Mouse (Mus musculus) liver, adult 2 months (tissue): ENCODE measurements at regions not wholly inside any gene's neighbourhood (a gene's known extent, or its start where the extent isn't known, plus 50 kb on each side); places are given as distances from the start of the nearest gene placed in this dataset.

Experiments used
- DNase-seq: peaks from one replicate; pipeline ENCODE4 v3.0.0-alpha.2; 2011; ENCODE audit warnings: low read depth, low spot score; ENCODE audit errors: extremely low read depth
- H3K27ac ChIP-seq: fragments of 200-500 bp; replicated peaks from 2 replicates; pipeline ENCODE4 v1.5.1; 2012; ENCODE audit warnings: low read depth, mild to moderate bottlenecking, control low read depth, inconsistent platforms, low read length; ENCODE audit not compliant: insufficient read depth
- H3K27me3 ChIP-seq: fragments of 200-500 bp; 2 replicates; pipeline ENCODE4 v1.6.1; 2012; ENCODE audit warnings: mild to moderate bottlenecking, moderate library complexity, low read length, inconsistent platforms; ENCODE audit not compliant: control insufficient read depth, insufficient read depth
- H3K36me3 ChIP-seq: fragments of 200-500 bp; 2 replicates; pipeline ENCODE4 v1.6.1; 2012; ENCODE audit warnings: low read length, inconsistent platforms; ENCODE audit not compliant: control insufficient read depth, insufficient read depth
- H3K4me1 ChIP-seq: fragments of 200-500 bp; 2 replicates; pipeline ENCODE4 v1.6.1; 2011; ENCODE audit warnings: low read length; ENCODE audit not compliant: control insufficient read depth, insufficient read depth
- H3K4me3 ChIP-seq: fragments of 200-500 bp; 2 replicates; pipeline ENCODE4 v1.5.1; 2011; ENCODE audit warnings: low read depth, mild to moderate bottlenecking, control low read depth, low read length, moderate library complexity; ENCODE audit not compliant: insufficient read depth
- H3K79me2 ChIP-seq: fragments of 200-500 bp; 2 replicates; pipeline ENCODE4 v1.6.1; 2012; ENCODE audit warnings: inconsistent platforms, mild to moderate bottlenecking, low read length, moderate library complexity; ENCODE audit not compliant: control insufficient read depth, insufficient read depth
- H3K9ac ChIP-seq: fragments of 200-500 bp; 2 replicates; pipeline ENCODE4 v1.6.1; 2012; ENCODE audit warnings: low read depth, mild to moderate bottlenecking, control low read depth, inconsistent platforms, low read length
- CTCF ChIP-seq: fragments of 200-500 bp; IDR thresholded peaks from 2 replicates; pipeline ENCODE4 v1.5.1; 2011; ENCODE audit warnings: low read depth, low read length, control low read depth
- POLR2A ChIP-seq: fragments of 200-500 bp; IDR thresholded peaks from 2 replicates; pipeline ENCODE4 v1.6.1; 2011; ENCODE audit warnings: low read length, control low read depth; ENCODE audit not compliant: insufficient read depth; ENCODE audit errors: extremely low read depth
- WGBS: fragments of 180-500 bp; shearing (Covaris S2); methylation state at CpG from one replicate; pipeline ENCODE4 v1.1.7; 2018; 5-methylcytosine and 5-hydroxymethylcytosine counted together

DNA sequence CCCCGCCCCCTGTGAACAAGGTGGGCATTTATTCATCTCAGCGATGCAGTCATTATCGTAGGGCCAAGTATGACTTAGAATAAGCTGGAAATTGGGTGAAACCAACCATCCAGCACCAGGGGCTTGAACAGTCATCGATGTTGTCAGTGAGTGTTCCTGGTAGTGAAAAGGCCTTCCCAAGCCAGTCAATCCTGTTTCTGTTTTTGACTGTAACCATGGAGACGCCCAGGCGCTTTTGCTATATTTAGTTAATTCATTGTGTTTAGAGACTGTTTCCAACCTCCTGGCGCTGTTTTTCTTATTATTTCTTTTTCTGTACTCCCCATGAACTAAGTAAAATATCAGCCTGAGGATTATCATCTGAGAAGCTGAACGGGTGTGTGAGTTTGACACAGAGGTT lies 113.4 kb downstream of the Dusp6 start:
- 91% methylated on average over 8 of the region's 8 CpGs for WGBS
- TF ChIP-seq CTCF (no peak), POLR2A (no peak)
- Histone ChIP-seq H3K9ac (no peak overlapping the region), H3K27ac (no peak overlapping the region), H3K27me3 (no peaks in the 10 kb centered on the region), H3K36me3 (no peaks in the 10 kb centered on the region), H3K79me2 (no peaks in the 10 kb centered on the region), H3K4me1 (no peaks in the 10 kb centered on the region), H3K4me3 (no peak overlapping the region)
- no peak for DNase-seq

DNA sequence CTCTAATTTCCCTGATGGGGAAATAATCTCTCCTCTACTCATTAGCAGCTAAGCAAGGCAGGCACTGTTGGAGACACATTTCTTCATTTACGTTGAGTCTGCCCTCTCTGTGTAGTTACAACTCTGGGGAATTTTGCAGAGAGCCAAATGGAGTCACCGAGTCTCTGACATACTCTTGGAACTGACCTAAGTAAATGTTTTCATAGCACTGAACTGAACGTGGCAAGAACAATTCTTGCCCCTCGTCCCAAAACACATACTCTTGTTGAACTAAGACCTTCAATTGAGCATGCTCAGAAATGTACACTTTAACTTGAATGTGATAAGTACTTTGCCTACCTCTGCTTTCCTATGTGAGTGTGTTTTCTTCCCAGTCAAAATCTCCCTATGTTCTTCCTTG lies 114.5 kb downstream of the Dusp6 start:
- Histone ChIP-seq H3K4me3 (no peak overlapping the region), H3K36me3 (no peaks in the 10 kb centered on the region), H3K9ac (no peak overlapping the region), H3K4me1 (no peaks in the 10 kb centered on the region), H3K79me2 (no peaks in the 10 kb centered on the region), H3K27ac (no peak overlapping the region), H3K27me3 (no peaks in the 10 kb centered on the region)
- no peak for DNase-seq
- 79% methylated on average over 4 of the region's 4 CpGs for WGBS
- TF ChIP-seq POLR2A (no peak), CTCF (no peak)

DNA sequence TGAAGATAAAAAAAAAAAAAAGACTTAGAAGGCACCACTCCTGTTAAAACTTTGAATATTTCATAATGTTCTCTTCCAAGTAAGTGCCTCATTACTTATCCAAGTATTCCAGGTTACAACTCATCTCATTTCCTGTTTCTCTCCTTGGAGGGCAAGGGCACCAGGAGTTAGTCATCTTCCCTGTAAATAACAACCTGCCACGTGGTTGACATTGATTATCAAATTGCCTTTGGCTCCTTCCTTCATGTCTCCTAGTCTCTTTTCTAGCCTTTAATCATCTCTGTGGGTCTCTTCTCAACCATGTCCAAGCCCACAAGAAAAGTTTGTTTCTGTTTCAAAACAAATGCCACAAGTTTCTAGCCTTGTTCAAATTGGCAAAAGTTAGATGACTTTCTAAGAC lies 116.1 kb downstream of the Dusp6 start:
- H3K4me3 ChIP-seq: no peak overlapping the region
- peaks cover 11% of the 10 kb centered on the region for H3K4me1 ChIP-seq
- 56% methylated on average over 1 of the region's 1 CpGs for WGBS
- H3K9ac ChIP-seq: no peak overlapping the region
- TF ChIP-seq CTCF: no peak
- TF ChIP-seq POLR2A: no peak
- DNase-seq: no peak
- H3K79me2 ChIP-seq: no peaks in the 10 kb centered on the region
- H3K36me3 ChIP-seq: no peaks in the 10 kb centered on the region
- H3K27ac ChIP-seq: no peak overlapping the region
- H3K27me3 ChIP-seq: no peaks in the 10 kb centered on the region

GRCm38 (mm10) chr10:99380170-99380569 lies 117.1 kb downstream of the Dusp6 start:
- H3K27me3 ChIP-seq: no peaks in the 10 kb centered on the region

GRCm38 (mm10) chr10:99383028-99383427 lies 120.0 kb downstream of the Dusp6 start:
- Histone ChIP-seq H3K36me3 (no peaks in the 10 kb centered on the region), H3K27me3 (no peaks in the 10 kb centered on the region), H3K27ac (no peak overlapping the region), H3K79me2 (no peaks in the 10 kb centered on the region), H3K4me3 (no peak overlapping the region), H3K4me1 (peaks cover 20% of the 10 kb centered on the region), H3K9ac (no peak overlapping the region)
- peak; percentile 38 for DNase-seq
- no peak for TF ChIP-seq POLR2A
- no peak for TF ChIP-seq CTCF
- WGBS: 51% methylated on average over 4 of the region's 4 CpGs

More at GRCm38 (mm10) chr10:99380170-99380569, 117.1 kb downstream of the Dusp6 start:
- TF ChIP-seq POLR2A (no peak), CTCF (no peak)
- DNase-seq: no peak
- Histone ChIP-seq H3K79me2 (no peaks in the 10 kb centered on the region), H3K9ac (no peak overlapping the region), H3K4me3 (no peak overlapping the region), H3K4me1 (peaks cover 19% of the 10 kb centered on the region), H3K36me3 (no peaks in the 10 kb centered on the region), H3K27ac (no peak overlapping the region)
- 90% methylated on average over 4 of the region's 4 CpGs for WGBS

DNA sequence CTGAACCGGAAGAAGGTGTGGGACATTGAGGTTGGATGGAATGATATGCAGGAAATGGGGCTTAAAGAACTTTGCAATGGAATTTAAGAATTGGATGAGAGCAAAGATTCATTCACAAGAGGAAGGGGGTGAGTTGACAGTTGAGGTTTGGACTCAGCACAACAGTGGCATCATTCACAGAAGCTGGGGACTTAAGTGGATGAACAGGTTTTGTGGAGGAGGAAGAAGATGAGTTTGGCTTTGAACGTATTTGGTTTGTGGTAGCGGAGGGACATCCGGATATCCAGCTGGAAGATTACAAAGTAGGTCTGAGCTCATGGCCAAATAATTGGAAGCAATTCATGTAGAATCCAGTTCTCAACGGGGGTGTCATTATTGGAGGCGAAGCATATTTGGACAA lies 121.3 kb downstream of the Dusp6 start:
- no peaks in the 10 kb centered on the region for H3K36me3 ChIP-seq
- peaks cover 20% of the 10 kb centered on the region for H3K4me1 ChIP-seq
- no peak for TF ChIP-seq POLR2A
- no peak for TF ChIP-seq CTCF
- H3K9ac ChIP-seq: 0 out of 2 replicates have a peak overlapping the region, but pooled peaks have one; percentile 29
- H3K27ac ChIP-seq: peak overlapping the region; percentile 60; the same call in 1 of the 2 replicates
- H3K27me3 ChIP-seq: no peaks in the 10 kb centered on the region
- H3K4me3 ChIP-seq: no peak overlapping the region
- DNase-seq: no peak
- 40% methylated on average over 6 of the region's 6 CpGs for WGBS
- no peaks in the 10 kb centered on the region for H3K79me2 ChIP-seq
